Comparison of ENCODE assay signal across 9 mouse cellular contexts in the genomic region with DNA sequence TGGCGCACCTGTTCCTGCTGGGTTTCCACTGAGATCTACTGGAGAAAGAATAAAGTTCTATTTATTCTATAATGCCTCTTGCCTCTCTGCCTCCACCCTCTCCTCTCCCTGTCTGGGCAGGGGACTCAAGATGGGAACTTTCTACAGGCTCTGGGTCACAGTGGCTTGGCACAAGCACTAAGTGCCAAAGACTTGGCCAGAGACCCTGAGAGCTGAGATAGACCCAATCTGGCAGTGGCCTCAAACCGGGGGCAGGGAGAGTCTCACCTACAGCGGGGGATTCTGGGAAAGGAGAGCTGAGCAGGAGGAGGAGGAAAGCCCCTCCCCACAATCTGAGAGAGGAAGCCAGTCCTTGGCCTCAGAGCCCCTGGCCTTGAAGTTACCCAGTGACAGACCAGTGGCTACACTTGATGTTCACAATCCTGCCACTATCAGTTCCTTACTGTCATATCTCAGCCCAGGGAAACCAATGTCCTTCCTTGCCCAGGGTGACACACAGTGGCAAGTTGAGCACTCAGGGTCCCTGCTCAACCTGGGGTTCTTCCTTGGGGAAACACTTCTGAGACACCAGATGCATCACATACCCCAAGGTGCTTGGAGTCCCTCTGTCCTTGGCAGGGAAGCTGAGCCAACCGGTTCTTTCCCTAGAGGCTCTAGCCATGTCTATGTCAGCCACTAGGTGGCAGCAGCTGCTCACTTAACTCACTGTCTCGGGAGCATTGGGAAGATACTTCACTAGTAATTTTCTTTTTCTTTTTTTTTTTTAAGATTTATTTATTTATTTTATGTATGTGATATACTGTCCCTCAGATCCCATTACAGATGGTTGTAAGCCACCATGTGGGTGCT. TPM values are rescaled to one million over a fixed set of nuclear protein-coding genes. Genes with fewer than 3 reads are reported as not detected.
A peak's percentile ranks its signal among the peaks of the same experiment; 100 is the strongest.
DNase-seq lines count a peak whose midpoint lies in the region; ATAC-seq and TF ChIP-seq lines count a peak whose summit lies in the region.
"Had no signal": no experiment of that assay in that cellular context is flagged by ENCODE, and none has a peak within 500 bp of the region (broad histone marks: within the 10 kb centered on the region; RNA-seq: fewer than 3 reads in every experiment).

No protein-coding gene starts in this region.

- H3K27ac ChIP-seq in embryonic facial prominence, embryonic 14.5 days (replicated peaks; ENCODE audit: low read depth, low read length), result no peak overlapping the region
- no peak overlapping the region for H3K27ac ChIP-seq in lung, embryonic 14.5 days (ENCODE audit: low read depth)

- peak; percentile 74 for DNase-seq in cerebellum, adult 11 months
- peak; percentile 87 for DNase-seq in 3T3-L1 (ENCODE audit: low read depth, low spot score)
- peak; percentile 90 for DNase-seq in adrenal gland, postnatal 14 days
- peak; percentile 81 for DNase-seq in embryonic facial prominence, embryonic 14.5 days (ENCODE audit: low spot score)
- peak; percentile 56 to 80 for DNase-seq in kidney, adult 8-10 months
- peak; percentile 92 for DNase-seq in lung, embryonic 14.5 days
- DNase-seq in right cerebral cortex, postnatal 25 days, result peak; percentile 82

- H3K36me3 ChIP-seq in embryonic facial prominence, embryonic 14.5 days (ENCODE audit: control insufficient read depth, insufficient read depth, low read length), result peaks cover 57% of the 10 kb centered on the region
- H3K36me3 ChIP-seq in lung, embryonic 14.5 days (ENCODE audit: insufficient read depth), result peaks cover 52% of the 10 kb centered on the region

- H3K4me2 ChIP-seq in embryonic facial prominence, embryonic 14.5 days (ENCODE audit: low read depth, low read length), result no peak overlapping the region
- no peak overlapping the region for H3K4me2 ChIP-seq in lung, embryonic 14.5 days

- no peaks in the 10 kb centered on the region for H3K9me3 ChIP-seq in embryonic facial prominence, embryonic 14.5 days (ENCODE audit: control insufficient read depth, low read length)
- H3K9me3 ChIP-seq in lung, embryonic 14.5 days (ENCODE audit: low read depth, low read length), result no peaks in the 10 kb centered on the region; the same call in 1 of the 2 replicates

- H3K4me1 ChIP-seq in embryonic facial prominence, embryonic 14.5 days (ENCODE audit: control insufficient read depth, insufficient read depth, low read length), result peaks cover 9% of the 10 kb centered on the region
- peaks cover 6% of the 10 kb centered on the region; the same call in 1 of the 2 replicates for H3K4me1 ChIP-seq in lung, embryonic 14.5 days (ENCODE audit: insufficient read depth)

- 55% methylated on average over 5 of the region's 5 CpGs for WGBS in embryonic facial prominence, embryonic 14.5 days
- 46% methylated on average over 5 of the region's 5 CpGs for WGBS in lung, embryonic 14.5 days

- TF ChIP-seq CTCF in lung, embryonic 14.5 days (IDR thresholded peaks at IDR 0.05; ENCODE audit: low read depth), result peak; percentile 84

- no peaks in the 10 kb centered on the region for H3K27me3 ChIP-seq in embryonic facial prominence, embryonic 14.5 days (replicated peaks; ENCODE audit: control insufficient read depth, insufficient read depth, low read length)
- no peaks in the 10 kb centered on the region for H3K27me3 ChIP-seq in lung, embryonic 14.5 days (ENCODE audit: insufficient read depth, low read length)
- H3K27me3 ChIP-seq: Patski had no signal

- no peak for ATAC-seq in cerebellum, adult (ENCODE audit: insufficient number of reproducible peaks, low FRiP score, low TSS enrichment)
- no peak; the same call in 1 of the 2 replicates for ATAC-seq in embryonic facial prominence, embryonic 14.5 days (ENCODE audit: low read depth)
- no peak for ATAC-seq in lung, embryonic 14.5 days (ENCODE audit: insufficient read depth)
- ATAC-seq: Patski had no signal

- H3K9ac ChIP-seq in embryonic facial prominence, embryonic 14.5 days (ENCODE audit: low read depth, low read length), result no peak overlapping the region
- no peak overlapping the region for H3K9ac ChIP-seq in lung, embryonic 14.5 days

- no peak overlapping the region for H3K4me3 ChIP-seq in embryonic facial prominence, embryonic 14.5 days (ENCODE audit: low read depth, low read length)
- H3K4me3 ChIP-seq in lung, embryonic 14.5 days (ENCODE audit: low read depth, low read length), result no peak overlapping the region

RNA-seq across cellular contexts. Expression of a gene that starts 7.7 kb away (rescaled TPM):
- not detected in 2 replicates for total RNA-seq in adrenal gland, postnatal 14 days (2021)
- polyA plus RNA-seq in embryonic facial prominence, embryonic 14.5 days (2014; fragmentation: Nextera tagmentation; extraction: Ambion mirVana), result 0.34 and 0.56 TPM in 2 replicates
- 0.31 TPM in 1 of 2 replicates, not detected in the other for polyA plus RNA-seq in lung, embryonic 14.5 days (2014; fragmentation: Nextera tagmentation; extraction: Ambion mirVana)

RNA-seq across cellular contexts. Expression of a gene that starts 47.5 kb away (rescaled TPM):
- 24.5 and 29.3 TPM in 2 replicates for total RNA-seq in adrenal gland, postnatal 14 days (2021)
- polyA plus RNA-seq in embryonic facial prominence, embryonic 14.5 days (2014; fragmentation: Nextera tagmentation; extraction: Ambion mirVana), result 46.4 and 50.3 TPM in 2 replicates
- polyA plus RNA-seq in lung, embryonic 14.5 days (2014; fragmentation: Nextera tagmentation; extraction: Ambion mirVana), result 43.2 and 45.3 TPM in 2 replicates

RNA-seq across cellular contexts. Expression of a gene that starts 48.9 kb away (rescaled TPM):
- total RNA-seq in adrenal gland, postnatal 14 days (2021), result 52.0 and 70.5 TPM in 2 replicates
- 181 and 201 TPM in 2 replicates for polyA plus RNA-seq in embryonic facial prominence, embryonic 14.5 days (2014; fragmentation: Nextera tagmentation; extraction: Ambion mirVana)
- polyA plus RNA-seq in lung, embryonic 14.5 days (2014; fragmentation: Nextera tagmentation; extraction: Ambion mirVana), result 349 and 364 TPM in 2 replicates
